Mouse (Mus musculus) cerebellum, postnatal 10 days (tissue): ENCODE data around the gene Mfsd2a.
A peak's percentile ranks its signal among the peaks of the same experiment; 100 is the strongest.
"Not testable (repeated sequence)": the region's sequence is repeated elsewhere in the genome, so short reads cannot be mapped to it uniquely, and the experiment has no call there.

Experiments
- DNase-seq, 2 experiments: peaks; one replicate each; pipeline ENCODE4 v3.0.0; 2021; ENCODE audit warnings: mixed read lengths in 2 of 2

The Mfsd2a gene

GRCm38 (mm10) chr4:122961100-122961567 is at the start of gene Mfsd2a:
Mfsd2a (minus strand) TSS chr4:122961188.
- DNase-seq: peak; percentile 71 to 80

GRCm38 (mm10) chr4:123005054-123005966 is 44.3 kb upstream of the Mfsd2a start:
- no peak for DNase-seq

GRCm38 (mm10) chr4:123000617-123001342 is 39.8 kb upstream of the Mfsd2a start:
- DNase-seq: peak; percentile 55 to 60

DNA sequence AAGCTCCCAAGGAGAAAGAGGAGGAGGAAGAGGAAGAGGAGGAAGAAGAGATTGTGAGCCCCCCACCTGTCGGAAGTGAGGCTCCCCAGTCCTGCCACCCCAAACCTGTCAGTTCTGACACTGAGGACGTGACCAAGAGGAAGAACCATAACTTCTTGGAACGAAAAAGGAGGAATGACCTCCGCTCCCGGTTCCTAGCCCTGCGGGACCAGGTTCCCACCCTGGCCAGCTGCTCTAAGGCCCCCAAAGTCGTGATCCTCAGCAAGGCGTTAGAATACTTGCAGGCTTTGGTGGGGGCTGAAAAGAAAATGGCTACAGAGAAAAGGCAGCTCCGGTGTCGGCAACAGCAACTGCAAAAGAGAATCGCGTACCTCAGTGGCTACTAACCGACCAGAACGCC is 39.1 kb upstream of the Mfsd2a start:
- no peak for DNase-seq

DNA sequence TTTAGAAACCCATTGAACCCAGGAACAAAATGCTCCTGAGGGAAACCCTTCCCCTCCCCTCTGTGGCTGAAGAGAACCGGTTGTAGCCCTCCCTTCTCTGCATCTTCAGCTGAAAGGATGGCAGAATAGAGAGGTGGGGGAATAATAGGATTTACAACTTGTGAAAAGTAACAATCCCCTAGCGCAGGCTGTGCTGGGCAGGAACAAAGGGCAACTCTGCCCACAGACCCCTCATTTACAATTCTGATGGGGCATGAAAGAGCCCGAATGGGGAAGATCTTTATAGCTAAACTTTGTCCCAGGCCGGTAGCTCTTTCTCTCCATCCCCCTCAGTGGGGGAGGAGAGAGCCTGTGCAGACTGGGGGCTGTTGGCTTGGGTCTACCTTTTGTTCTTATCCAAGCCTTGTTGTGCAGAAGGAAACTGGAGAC is 38.3 kb upstream of the Mfsd2a start:
- DNase-seq: no peak

DNA sequence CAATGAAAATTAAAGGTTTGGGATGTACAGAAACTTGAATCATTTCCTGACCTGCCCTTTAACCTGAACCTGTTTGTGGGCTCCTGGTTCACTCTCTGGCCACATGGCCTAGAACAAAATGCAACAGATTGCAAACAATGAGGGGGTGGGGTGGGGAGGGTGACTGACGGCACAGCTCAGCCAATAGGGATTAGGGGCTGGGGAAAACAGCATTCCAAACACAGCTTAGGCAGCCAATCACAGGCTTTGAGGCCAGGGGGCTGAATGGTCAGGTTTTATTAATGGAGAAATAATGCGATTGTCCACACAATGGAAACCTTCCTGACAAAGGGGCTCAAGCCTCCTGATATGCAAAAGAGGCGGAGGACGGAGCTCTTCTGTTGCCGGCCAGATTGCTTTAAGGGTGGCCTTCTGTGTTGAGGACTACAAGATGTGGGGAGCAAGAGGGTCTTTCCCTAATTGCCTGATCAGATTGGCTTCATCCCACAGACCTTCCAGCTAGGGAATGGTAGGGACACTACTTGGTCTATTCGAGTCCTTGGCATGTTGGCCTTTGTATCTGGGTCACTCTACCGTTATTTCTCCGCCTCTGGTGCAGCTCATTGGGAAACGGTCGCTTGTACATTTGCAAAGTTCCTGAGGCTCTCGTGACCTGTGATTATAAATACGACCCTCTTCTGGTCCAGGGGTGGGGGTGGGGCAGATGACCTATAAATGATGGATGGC is 37.7 kb upstream of the Mfsd2a start:
- DNase-seq: peak; percentile 89 to 90

DNA sequence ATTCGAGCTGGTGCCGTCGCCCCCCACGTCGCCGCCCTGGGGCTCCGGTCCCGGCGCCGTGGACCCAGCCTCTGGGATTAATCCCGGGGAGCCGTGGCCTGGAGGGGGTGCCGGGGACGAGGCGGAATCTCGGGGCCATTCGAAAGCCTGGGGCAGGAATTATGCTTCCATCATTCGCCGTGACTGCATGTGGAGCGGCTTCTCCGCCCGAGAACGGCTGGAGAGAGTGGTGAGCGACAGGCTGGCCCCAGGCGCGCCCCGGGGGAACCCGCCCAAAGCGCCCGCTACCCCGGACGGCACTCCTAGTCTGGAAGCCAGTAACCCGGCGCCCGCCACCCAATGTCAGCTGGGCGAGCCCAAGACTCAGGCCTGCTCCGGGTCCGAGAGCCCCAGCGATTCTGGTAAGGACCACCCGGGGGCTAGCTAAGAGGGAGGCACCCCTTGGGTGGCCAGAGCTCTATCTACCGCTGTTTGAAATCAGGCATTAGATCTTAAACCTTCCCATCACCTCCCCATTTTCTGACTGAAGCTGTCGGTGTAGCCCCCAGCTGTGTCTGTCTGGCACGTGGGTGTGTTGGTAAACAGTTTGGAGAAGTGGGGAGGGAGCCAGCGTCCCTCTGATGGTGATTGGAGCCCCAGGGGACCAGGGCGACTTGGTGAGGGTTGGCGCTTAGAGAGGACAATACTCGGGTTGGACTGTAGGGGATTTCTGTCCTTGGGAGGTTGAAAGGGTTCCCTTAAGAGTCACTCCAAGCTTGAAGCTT is 35.8 kb upstream of the Mfsd2a start:
- DNase-seq: peak; percentile 74

- DNase-seq: no peak
Measured at GRCm38 (mm10) chr4:122996221-122996617, 35.2 kb upstream of the Mfsd2a start.

DNA sequence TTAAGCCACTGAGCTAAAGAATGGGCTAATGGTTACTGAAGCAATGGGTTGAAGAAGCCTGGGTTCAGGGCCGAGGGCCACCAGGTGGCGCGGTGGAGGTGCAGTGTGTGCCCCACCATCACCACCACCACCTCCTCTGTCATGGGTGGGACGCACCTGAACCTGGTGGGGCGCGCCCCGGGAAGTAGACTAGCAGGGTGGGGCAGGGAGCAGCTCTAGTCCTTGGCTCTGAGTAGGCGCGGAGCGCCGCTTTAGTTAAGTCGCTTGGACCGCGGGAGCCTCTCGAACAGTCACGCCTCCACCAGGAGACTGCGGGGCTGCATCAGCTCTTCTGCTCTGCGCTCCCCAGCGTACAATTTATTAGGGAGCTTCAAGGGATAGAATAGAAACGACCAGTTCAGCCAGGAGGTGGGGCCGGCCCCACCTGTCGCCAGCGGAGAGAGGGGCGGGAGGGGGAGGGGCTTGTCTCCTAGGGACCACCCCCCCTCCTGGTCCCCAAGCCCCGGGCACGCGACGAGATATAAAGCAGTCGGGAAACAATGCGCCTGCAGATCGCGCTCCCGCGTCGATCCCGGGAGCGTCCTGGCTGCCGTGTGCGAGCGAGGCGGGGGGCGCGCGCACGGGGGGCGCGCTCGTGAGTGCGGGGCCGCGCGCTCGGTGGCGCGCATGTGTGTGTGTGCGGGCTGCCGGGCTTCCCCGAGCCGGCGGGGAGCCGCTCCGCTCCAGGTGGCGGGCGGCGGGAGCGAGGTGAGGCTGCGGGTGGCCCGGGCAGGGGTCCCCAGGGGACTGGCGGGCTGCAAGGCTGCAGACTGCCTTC is 34.6 kb upstream of the Mfsd2a start, which contains the start of gene Mycl:
TSS of gene Mycl (plus strand) at position 249 of the 817 bp plus-strand sequence.
- peak; percentile 96 to 97 for DNase-seq

GRCm38 (mm10) chr4:122992276-122992675 is 31.3 kb upstream of the Mfsd2a start:
- no peak for DNase-seq

GRCm38 (mm10) chr4:122991177-122991576 is 30.2 kb upstream of the Mfsd2a start:
- DNase-seq: no peak

GRCm38 (mm10) chr4:122988004-122988403 is 27.0 kb upstream of the Mfsd2a start:
- not testable (repeated sequence) for DNase-seq

DNA sequence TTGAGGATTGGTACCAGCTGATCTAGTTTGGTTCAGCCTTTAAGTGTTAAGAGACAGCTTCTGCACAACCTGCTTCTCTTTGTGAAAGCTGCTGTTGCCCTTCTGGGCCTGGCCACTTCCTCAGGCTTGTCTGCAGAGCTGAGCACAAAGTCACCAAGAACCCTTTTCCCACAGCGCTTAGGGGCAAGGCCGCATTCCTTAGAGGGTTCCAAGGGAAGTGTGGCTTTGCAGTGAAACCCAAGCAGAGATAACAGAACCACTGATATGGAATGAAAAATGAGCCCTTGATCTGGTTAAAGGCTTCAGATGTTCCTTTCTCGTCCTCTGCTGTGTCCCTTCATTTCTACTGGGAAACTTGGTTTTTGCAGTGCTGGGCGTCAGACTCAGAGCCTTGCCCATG is 26.4 kb upstream of the Mfsd2a start:
- DNase-seq: no peak

DNA sequence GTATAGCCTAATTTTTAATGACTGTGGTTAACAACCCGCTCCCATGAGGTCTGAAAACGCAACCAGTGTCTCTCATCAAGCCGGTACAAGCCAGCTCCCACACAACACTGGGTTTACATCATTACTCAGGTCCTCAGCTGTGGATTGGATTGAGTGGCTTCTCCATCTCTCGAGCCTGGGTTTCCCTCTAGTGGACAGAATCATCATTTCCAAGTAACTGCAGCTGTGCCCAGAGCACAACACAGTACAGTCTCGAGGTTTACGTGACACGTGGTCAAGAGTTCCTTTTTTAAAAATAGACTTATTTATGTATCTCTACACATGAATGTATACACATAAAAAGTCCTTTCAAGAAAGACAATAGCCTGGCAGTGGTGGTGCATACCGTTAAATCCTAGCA is 24.1 kb upstream of the Mfsd2a start:
- peak; percentile 74 to 86 for DNase-seq

- peak in 1 of 2 experiments; percentile 11 for DNase-seq
Measured at GRCm38 (mm10) chr4:122983486-122984261, 22.7 kb upstream of the Mfsd2a start.

- DNase-seq: no peak
Measured at GRCm38 (mm10) chr4:122982537-122982936, 21.5 kb upstream of the Mfsd2a start.

GRCm38 (mm10) chr4:122981930-122982329 is 20.9 kb upstream of the Mfsd2a start:
- no peak for DNase-seq

- DNase-seq: no peak
Measured at GRCm38 (mm10) chr4:122981238-122981637, 20.2 kb upstream of the Mfsd2a start.

DNA sequence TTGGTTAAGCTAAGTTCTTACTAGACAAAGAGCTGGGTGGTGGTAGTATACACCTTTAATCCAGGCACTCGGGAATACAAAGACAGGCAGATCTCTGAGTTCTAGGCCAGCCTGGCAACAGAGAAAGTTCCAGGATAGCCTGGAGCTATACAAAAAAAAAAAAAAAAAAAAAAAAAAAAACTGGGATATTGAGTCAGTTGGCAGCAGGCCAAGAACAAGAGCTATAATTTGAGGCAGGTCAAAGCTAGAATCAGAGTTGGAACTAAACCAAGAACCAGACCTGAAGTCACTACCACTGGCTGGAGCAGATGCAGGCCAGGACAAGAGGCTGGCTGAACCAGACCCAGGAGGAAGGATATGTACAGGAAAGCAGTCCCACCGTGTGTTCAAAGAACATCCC is 19.7 kb upstream of the Mfsd2a start:
- DNase-seq: no peak

DNA sequence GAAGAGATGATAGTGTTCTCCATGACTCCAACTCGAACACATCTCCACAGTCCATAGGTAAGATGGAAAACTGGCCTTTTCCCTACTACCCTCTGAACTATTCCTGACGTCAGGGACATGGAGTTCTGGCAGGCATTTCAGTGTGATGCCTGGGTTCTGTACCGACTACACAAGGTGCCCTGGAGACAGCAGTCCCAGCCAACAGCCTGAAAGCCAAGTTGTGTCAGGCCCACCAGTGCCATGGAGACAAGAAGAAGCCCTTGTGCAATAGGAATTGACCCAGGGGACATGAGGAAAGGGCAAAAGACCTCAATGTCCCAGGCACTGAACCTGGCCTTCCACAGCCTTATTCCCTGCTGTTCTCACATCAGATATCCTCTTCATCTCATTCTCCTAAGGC is 18.8 kb upstream of the Mfsd2a start:
- DNase-seq: no peak
